Mouse (Mus musculus): ENCODE measurements around the gene Syt7. TPM values are rescaled to one million over a fixed set of nuclear protein-coding genes. Genes with fewer than 3 reads are reported as not detected.

Gene Syt7
- total and polyA plus RNA-seq, 3 experiments: not detected

- no peak within 1 kb of the TSS for H3K4me2 ChIP-seq (ENCODE audit: insufficient read depth, low read depth, poor library complexity, severe bottlenecking)
- no peaks in the 10 kb centered on the region for H3K9me3 ChIP-seq (replicated peaks; ENCODE audit: low read length)
- in situ Hi-C loops (cut with MboI; ENCODE audit: low pct_ligation_motif_present, low pct_unique_long_range_greater_than_20kb, low sequenced_read_pairs): no loop called here
- dilution Hi-C loops (cut with MboI; ENCODE audit: extremely low pct_ligation_motif_present, extremely low pct_unique_long_range_greater_than_20kb, low sequenced_read_pairs): no loop called here
- no peaks in the 10 kb centered on the region for H3K36me3 ChIP-seq (replicated peaks in 1 of 2; ENCODE audit: control insufficient read depth in 1 of 2, insufficient read depth in 1 of 2, low read length in 1 of 2)
- no peak within 1 kb of the TSS for H3K9ac ChIP-seq (ENCODE audit: insufficient read depth, low read depth)
- peaks cover 3 to 19% of the 10 kb centered on the region in 2 experiments for H3K4me1 ChIP-seq (ENCODE audit: control insufficient read depth in 1 of 2, insufficient read depth in 2 of 2)
- H3K4me3 ChIP-seq (replicated peaks in 1 of 3; ENCODE audit: low read depth in 2 of 3, low read length in 2 of 3, poor library complexity in 1 of 3): no peak within 1 kb of the TSS
- no peak within 1 kb of the TSS for H3K27ac ChIP-seq (ENCODE audit: insufficient read depth, low read depth)
- TF ChIP-seq POLR2A (IDR thresholded peaks at IDR 0.05; ENCODE audit: low read depth, low read length) (no peak), RCOR1 (conservative IDR thresholded peaks at IDR 0.05; ENCODE audit: low read depth, low read length) (no peak), JUND (conservative IDR thresholded peaks at IDR 0.05; ENCODE audit: low read depth, low read length) (no peak), CHD2 (IDR thresholded peaks at IDR 0.05; ENCODE audit: low read length) (no peak), ZC3H11A (IDR thresholded peaks at IDR 0.05; ENCODE audit: low read depth, low read length) (no peak), USF1 (IDR thresholded peaks at IDR 0.05; ENCODE audit: low read depth, low read length) (no peak), MAFK (IDR thresholded peaks at IDR 0.05; ENCODE audit: insufficient replicate concordance, low read length) (no peak), MXI1 (IDR thresholded peaks at IDR 0.05; ENCODE audit: low read depth, low read length) (peak; percentile 38; the same call in 1 of the 2 replicates)
- H3K27me3 ChIP-seq (replicated peaks): peaks cover 2% of the 10 kb centered on the region
- no peaks in the 10 kb centered on the region for H3K79me2 ChIP-seq (replicated peaks; ENCODE audit: control insufficient read depth, extremely low read depth, insufficient read depth, poor library complexity, severe bottlenecking)
- peak; percentile 15 for DNase-seq (ENCODE audit: extremely low read depth)
Observed at GRCm38 (mm10) chr19:10482703-10483102, 93.8 kb downstream of the Syt7 start, which contains the start of gene Ppp1r32. Gene Ppp1r32 (minus strand): TSS chr19:10482928.

- Histone ChIP-seq H3K4me2 (ENCODE audit: insufficient read depth, low read depth, poor library complexity, severe bottlenecking) (no peak overlapping the region), H3K4me1 (ENCODE audit: control insufficient read depth in 1 of 2, insufficient read depth in 2 of 2) (peaks cover 3 to 13% of the 10 kb centered on the region in 2 experiments), H3K27me3 (replicated peaks) (no peaks in the 10 kb centered on the region), H3K27ac (ENCODE audit: insufficient read depth, low read depth) (no peak overlapping the region), H3K36me3 (replicated peaks in 1 of 2; ENCODE audit: control insufficient read depth in 1 of 2, insufficient read depth in 1 of 2, low read length in 1 of 2) (no peaks in the 10 kb centered on the region), H3K9me3 (replicated peaks; ENCODE audit: low read length) (no peaks in the 10 kb centered on the region), H3K9ac (ENCODE audit: insufficient read depth, low read depth) (no peak overlapping the region), H3K4me3 (replicated peaks in 1 of 3; ENCODE audit: low read depth in 2 of 3, low read length in 2 of 3, poor library complexity in 1 of 3) (no peak overlapping the region), H3K79me2 (replicated peaks; ENCODE audit: control insufficient read depth, extremely low read depth, insufficient read depth, poor library complexity, severe bottlenecking) (no peaks in the 10 kb centered on the region)
- dilution Hi-C loops (cut with MboI; ENCODE audit: extremely low pct_ligation_motif_present, extremely low pct_unique_long_range_greater_than_20kb, low sequenced_read_pairs): no loop called here
- in situ Hi-C loops (cut with MboI; ENCODE audit: low pct_ligation_motif_present, low pct_unique_long_range_greater_than_20kb, low sequenced_read_pairs): loop anchor here (5.0 kb wide), 1 partner anchor 34 kb away; no protein-coding TSS in a partner anchor
- no peak for TF ChIP-seq GABPA (IDR thresholded peaks at IDR 0.05; ENCODE audit: insufficient replicate concordance, low read depth, low read length)
- no peak for TF ChIP-seq MAX (IDR thresholded peaks at IDR 0.05; ENCODE audit: low read length)
- TF ChIP-seq PAX5 (IDR thresholded peaks at IDR 0.05; ENCODE audit: low read length): no peak
- peak; percentile 93 for TF ChIP-seq RAD21 (IDR thresholded peaks at IDR 0.05; ENCODE audit: low read depth, low read length)
- no peak for TF ChIP-seq MXI1 (IDR thresholded peaks at IDR 0.05; ENCODE audit: low read depth, low read length)
- TF ChIP-seq IRF4 (IDR thresholded peaks at IDR 0.05; ENCODE audit: low read depth, low read length): no peak
- TF ChIP-seq SIN3A (IDR thresholded peaks at IDR 0.05; ENCODE audit: low read length): no peak
- no peak for TF ChIP-seq HCFC1 (IDR thresholded peaks at IDR 0.05; ENCODE audit: low read depth, low read length)
- no peak for TF ChIP-seq ZKSCAN1 (IDR thresholded peaks at IDR 0.05; ENCODE audit: borderline replicate concordance, low read depth, low read length)
- TF ChIP-seq CTCF (conservative IDR thresholded peaks at IDR 0.05 in 1 of 2, IDR thresholded peaks at IDR 0.05 in 1 of 2; ENCODE audit: low read depth in 2 of 2, low read length in 2 of 2): peak; percentile 95 to 96
- peak; percentile 73 for TF ChIP-seq ZC3H11A (IDR thresholded peaks at IDR 0.05; ENCODE audit: low read depth, low read length)
- no peak for TF ChIP-seq ELF1 (IDR thresholded peaks at IDR 0.05; ENCODE audit: low read depth, low read length)
- no peak for TF ChIP-seq EP300 (IDR thresholded peaks at IDR 0.05; ENCODE audit: low read length)
- no peak for TF ChIP-seq MEF2A (IDR thresholded peaks at IDR 0.05; ENCODE audit: borderline replicate concordance, low read depth, low read length)
- TF ChIP-seq RCOR1 (conservative IDR thresholded peaks at IDR 0.05; ENCODE audit: low read depth, low read length): no peak
- TF ChIP-seq SMC3 (IDR thresholded peaks at IDR 0.05; ENCODE audit: low read depth, low read length): peak; percentile 94
- peak; percentile 59 for DNase-seq (ENCODE audit: extremely low read depth)
Observed at GRCm38 (mm10) chr19:10486264-10486738, 97.4 kb downstream of the Syt7 start.

Measured in CH12.LX (cell line).